Comparison of ENCODE assay signal across 8 mouse cellular contexts in genomic region chr13:58232611-58233010, GRCm38 (mm10). TPM values are rescaled to one million over a fixed set of nuclear protein-coding genes. Genes with fewer than 3 reads are reported as not detected.
DNase-seq lines count a peak whose midpoint lies in the region; ATAC-seq and TF ChIP-seq lines count a peak whose summit lies in the region.

No protein-coding gene starts in this region.

- H3K36me3 ChIP-seq in hindbrain, embryonic 11.5 days (ENCODE audit: control insufficient read depth, insufficient read depth, low read length), result no peaks in the 10 kb centered on the region
- H3K36me3 ChIP-seq in hindbrain, embryonic 12.5 days, result peaks cover 13% of the 10 kb centered on the region; the same call in 1 of the 2 replicates

- H3K27ac ChIP-seq in hindbrain, embryonic 11.5 days (ENCODE audit: low read depth, low read length), result no peak overlapping the region
- no peak overlapping the region for H3K27ac ChIP-seq in hindbrain, embryonic 12.5 days
- no peak overlapping the region for H3K27ac ChIP-seq in bone marrow, adult 2 months (ENCODE audit: control insufficient read depth, insufficient read depth, low read depth, low read length, poor library complexity)

- peak; percentile 65 for TF ChIP-seq CTCF in bone marrow, adult 2 months (IDR thresholded peaks at IDR 0.05; ENCODE audit: control insufficient read depth, insufficient read depth, low read length)

- no peak for TF ChIP-seq POLR2A in bone marrow, adult 2 months (IDR thresholded peaks at IDR 0.05; ENCODE audit: borderline replicate concordance, control insufficient read depth, low read depth, low read length)

- peak; percentile 18 for DNase-seq in hindbrain, embryonic 11.5 days (ENCODE audit: low spot score)
- peak; percentile 51 for DNase-seq in CD4-positive helper T cell, adult 2 months (ENCODE audit: low read depth, low spot score)
- DNase-seq in kidney, postnatal 25 days, result peak; percentile 68 to 76
- peak; percentile 7 for DNase-seq in mesoderm, embryonic 11.5 days (ENCODE audit: low read depth, low spot score)
- DNase-seq in urinary bladder, postnatal 14 days (ENCODE audit: low spot score), result peak; percentile 51

- H3K4me3 ChIP-seq in hindbrain, embryonic 11.5 days (ENCODE audit: low read depth, low read length), result no peak overlapping the region
- H3K4me3 ChIP-seq in hindbrain, embryonic 12.5 days, result no peak overlapping the region
- no peak overlapping the region for H3K4me3 ChIP-seq in bone marrow, adult 2 months (replicated peaks; ENCODE audit: control insufficient read depth, low read depth, low read length)

- ATAC-seq in hindbrain, embryonic 11.5 days (ENCODE audit: low FRiP score), result no peak
- ATAC-seq in hindbrain, embryonic 12.5 days (ENCODE audit: low FRiP score), result no peak
- ATAC-seq in frontal cortex, adult (ENCODE audit: low TSS enrichment), result peak; percentile 41; the same call in 1 of the 2 replicates

- no peaks in the 10 kb centered on the region for H3K9me3 ChIP-seq in hindbrain, embryonic 11.5 days (ENCODE audit: control insufficient read depth, low read length)
- H3K9me3 ChIP-seq in hindbrain, embryonic 12.5 days (replicated peaks), result no peaks in the 10 kb centered on the region

- H3K4me2 ChIP-seq in hindbrain, embryonic 11.5 days (replicated peaks; ENCODE audit: low read depth, low read length), result no peak overlapping the region
- H3K4me2 ChIP-seq in hindbrain, embryonic 12.5 days (replicated peaks), result no peak overlapping the region

- WGBS in hindbrain, embryonic 11.5 days, result 47% methylated on average over 5 of the region's 5 CpGs
- 45% methylated on average over 5 of the region's 5 CpGs for WGBS in hindbrain, embryonic 12.5 days
- WGBS in bone marrow, adult 2 months, result 40% methylated on average over 5 of the region's 5 CpGs

- H3K4me1 ChIP-seq in hindbrain, embryonic 11.5 days (replicated peaks; ENCODE audit: control insufficient read depth, insufficient read depth, low read length), result no peaks in the 10 kb centered on the region
- H3K4me1 ChIP-seq in hindbrain, embryonic 12.5 days, result no peaks in the 10 kb centered on the region
- no peaks in the 10 kb centered on the region; the same call in 1 of the 2 replicates for H3K4me1 ChIP-seq in bone marrow, adult 2 months (ENCODE audit: control insufficient read depth, insufficient read depth, low read length)

- H3K9ac ChIP-seq in hindbrain, embryonic 11.5 days (ENCODE audit: low read depth, low read length), result no peak overlapping the region
- H3K9ac ChIP-seq in hindbrain, embryonic 12.5 days, result no peak overlapping the region

- H3K27me3 ChIP-seq in hindbrain, embryonic 11.5 days (ENCODE audit: control insufficient read depth, insufficient read depth, low read length), result no peaks in the 10 kb centered on the region
- H3K27me3 ChIP-seq in hindbrain, embryonic 12.5 days, result no peaks in the 10 kb centered on the region

RNA-seq across cellular contexts. Expression of gene Ubqln1, which starts 17.2 kb away (rescaled TPM):
- polyA plus RNA-seq in hindbrain, embryonic 11.5 days (2014; fragmentation: Nextera tagmentation; extraction: Ambion mirVana), result 124 and 159 TPM in 2 replicates
- polyA plus RNA-seq in hindbrain, embryonic 12.5 days (2016; fragmentation: Nextera tagmentation; extraction: Ambion mirVana), result 161 and 169 TPM in 2 replicates
- polyA plus RNA-seq in bone marrow, adult 2 months (2011; ENCODE audit: insufficient read depth, insufficient read length, low replicate concordance, missing spikeins), result 20.9 and 31.6 TPM in 2 replicates

RNA-seq across cellular contexts. Expression of gene Gkap1, which starts 42.9 kb away (rescaled TPM):
- polyA plus RNA-seq in hindbrain, embryonic 11.5 days (2014; fragmentation: Nextera tagmentation; extraction: Ambion mirVana), result 37.3 and 45.2 TPM in 2 replicates
- 42.7 and 44.0 TPM in 2 replicates for polyA plus RNA-seq in hindbrain, embryonic 12.5 days (2016; fragmentation: Nextera tagmentation; extraction: Ambion mirVana)
- 5.3 and 17.2 TPM in 2 replicates for polyA plus RNA-seq in bone marrow, adult 2 months (2011; ENCODE audit: insufficient read depth, insufficient read length, low replicate concordance, missing spikeins)

Comparison
In these comparisons a context has a peak if more than half of its experiments do, and no peak if none do; other contexts are left out.
1. DNase-seq: peak in every context shown above with its lines; median percentile 72 in kidney, postnatal 25 days; 51 in CD4-positive helper T cell, adult 2 months; 51 in urinary bladder, postnatal 14 days; 18 in hindbrain, embryonic 11.5 days; 7 in mesoderm, embryonic 11.5 days.